Mouse (Mus musculus) kidney, adult 2 months (tissue): ENCODE results near the gene Bicra.

ENCODE experiments used
- CTCF ChIP-seq: fragments of 200-500 bp; conservative IDR thresholded peaks from 2 replicates; pipeline ENCODE4 v1.5.1; 2011; ENCODE audit warnings: low read depth, mild to moderate bottlenecking, control low read depth, low read length, moderate library complexity, mixed read lengths; ENCODE audit not compliant: insufficient read depth, insufficient read length
- POLR2A ChIP-seq: fragments of 200-500 bp; IDR thresholded peaks from one replicate; pipeline ENCODE4 v1.6.1; 2011; ENCODE audit warnings: low read depth, low read length, control low read depth

- no peak for TF ChIP-seq CTCF
- TF ChIP-seq POLR2A = no peak
Observed at GRCm38 (mm10) chr7:15968322-15968721, 79.4 kb downstream of the Bicra start.
